In genomic region chr2:38285781-38286432, GRCm38 (mm10) we compare ENCODE assay signal across 8 mouse cellular contexts. TPM values are rescaled to one million over a fixed set of nuclear protein-coding genes. Genes with fewer than 3 reads are reported as not detected.
DNase-seq lines count a peak whose midpoint lies in the region; ATAC-seq and TF ChIP-seq lines count a peak whose summit lies in the region.

No protein-coding gene starts in this region.

- no peak for TF ChIP-seq POLR2A in lung, adult 2 months (IDR thresholded peaks at IDR 0.05; ENCODE audit: borderline replicate concordance, extremely low read depth, low read depth, low read length)

- peak overlapping the region; percentile 84 for H3K4me2 ChIP-seq in embryonic facial prominence, embryonic 14.5 days (ENCODE audit: low read depth, low read length)
- H3K4me2 ChIP-seq in kidney, embryonic 15.5 days = peak overlapping the region; percentile 68
- peak overlapping the region; percentile 74 for H3K4me2 ChIP-seq in midbrain, postnatal 0 days (ENCODE audit: low read depth, low read length, poor library complexity, severe bottlenecking)

- ATAC-seq in embryonic facial prominence, embryonic 14.5 days (ENCODE audit: low read depth) = no peak
- ATAC-seq in kidney, embryonic 15.5 days (replicated peaks; ENCODE audit: low FRiP score) = no peak
- no peak for ATAC-seq in midbrain, postnatal 0 days (ENCODE audit: low FRiP score)

- H3K27me3 ChIP-seq in embryonic facial prominence, embryonic 14.5 days (replicated peaks; ENCODE audit: control insufficient read depth, insufficient read depth, low read length) = no peaks in the 10 kb centered on the region
- H3K27me3 ChIP-seq in kidney, embryonic 15.5 days = no peaks in the 10 kb centered on the region
- no peaks in the 10 kb centered on the region for H3K27me3 ChIP-seq in midbrain, postnatal 0 days (ENCODE audit: insufficient read depth, low read length)

- H3K4me1 ChIP-seq in lung, adult 2 months (ENCODE audit: control insufficient read depth, insufficient read depth, low read length) = peaks cover 4% of the 10 kb centered on the region
- H3K4me1 ChIP-seq in embryonic facial prominence, embryonic 14.5 days (ENCODE audit: control insufficient read depth, insufficient read depth, low read length) = peaks cover 8% of the 10 kb centered on the region
- H3K4me1 ChIP-seq in kidney, embryonic 15.5 days = peaks cover 8% of the 10 kb centered on the region
- no peaks in the 10 kb centered on the region for H3K4me1 ChIP-seq in midbrain, postnatal 0 days (ENCODE audit: insufficient read depth, low read length)

- H3K27ac ChIP-seq in embryonic facial prominence, embryonic 14.5 days (replicated peaks; ENCODE audit: low read depth, low read length) = peak overlapping the region; percentile 80; the same call in 1 of the 2 replicates
- peak overlapping the region; percentile 92 for H3K27ac ChIP-seq in kidney, embryonic 15.5 days
- H3K27ac ChIP-seq in midbrain, postnatal 0 days (ENCODE audit: low read depth, low read length) = 0 out of 2 replicates have a peak overlapping the region, but pooled peaks have one; percentile 86

- peak overlapping the region; percentile 9 for H3K4me3 ChIP-seq in lung, adult 2 months (replicated peaks; ENCODE audit: extremely low read depth, low read depth, low read length)
- H3K4me3 ChIP-seq in embryonic facial prominence, embryonic 14.5 days (ENCODE audit: low read depth, low read length) = peak overlapping the region; percentile 73
- peak overlapping the region; percentile 89 for H3K4me3 ChIP-seq in kidney, embryonic 15.5 days (replicated peaks)
- H3K4me3 ChIP-seq in midbrain, postnatal 0 days (ENCODE audit: low read depth, low read length) = peak overlapping the region; percentile 97

- H3K9ac ChIP-seq in embryonic facial prominence, embryonic 14.5 days (ENCODE audit: low read depth, low read length) = peak overlapping the region; percentile 91
- H3K9ac ChIP-seq in kidney, embryonic 15.5 days = peak overlapping the region; percentile 89; the same call in 1 of the 2 replicates
- peak overlapping the region; percentile 94 for H3K9ac ChIP-seq in midbrain, postnatal 0 days (replicated peaks; ENCODE audit: low read length, poor library complexity, severe bottlenecking)

- H3K9me3 ChIP-seq in embryonic facial prominence, embryonic 14.5 days (ENCODE audit: control insufficient read depth, low read length) = no peaks in the 10 kb centered on the region
- no peaks in the 10 kb centered on the region for H3K9me3 ChIP-seq in kidney, embryonic 15.5 days (replicated peaks)
- no peaks in the 10 kb centered on the region for H3K9me3 ChIP-seq in midbrain, postnatal 0 days (ENCODE audit: low read length)

- 62% methylated on average over 4 of the region's 4 CpGs for WGBS in lung, adult 2 months
- 46% methylated on average over 4 of the region's 4 CpGs for WGBS in embryonic facial prominence, embryonic 14.5 days
- WGBS in kidney, embryonic 15.5 days = 62% methylated on average over 4 of the region's 4 CpGs
- WGBS in midbrain, postnatal 0 days = 52% methylated on average over 4 of the region's 4 CpGs

- no peaks in the 10 kb centered on the region for H3K36me3 ChIP-seq in embryonic facial prominence, embryonic 14.5 days (ENCODE audit: control insufficient read depth, insufficient read depth, low read length)
- H3K36me3 ChIP-seq in kidney, embryonic 15.5 days = no peaks in the 10 kb centered on the region
- H3K36me3 ChIP-seq in midbrain, postnatal 0 days (ENCODE audit: insufficient read depth, low read length) = no peaks in the 10 kb centered on the region

- no peak for TF ChIP-seq CTCF in lung, adult 2 months (IDR thresholded peaks at IDR 0.05; ENCODE audit: insufficient read depth, low read length)
- TF ChIP-seq CTCF in midbrain, postnatal 0 days (IDR thresholded peaks at IDR 0.05) = no peak

- DNase-seq in lung, adult 2 months = no peak
- no peak for DNase-seq in lung, postnatal 4 days
- no peak for DNase-seq in embryonic facial prominence, embryonic 14.5 days (ENCODE audit: low spot score)
- no peak for DNase-seq in midbrain, postnatal 0 days (ENCODE audit: low spot score)
- no peak for DNase-seq in right cerebral cortex, postnatal 10 days (ENCODE audit: low spot score in 2 of 2)
- DNase-seq in cerebellum, adult 9-11 months = no peak
- no peak for DNase-seq in natural killer cell, adult 2 months (ENCODE audit: low spot score in 2 of 2)

RNA-seq across cellular contexts. Expression of gene Dennd1a, which starts 1.3 kb away (rescaled TPM):
- polyA plus RNA-seq in lung, adult 2 months (2012; rRNA removed) = 19.2 and 20.8 TPM in 2 replicates
- polyA plus RNA-seq in embryonic facial prominence, embryonic 14.5 days (2014; fragmentation: Nextera tagmentation; extraction: Ambion mirVana) = 10.9 and 12.4 TPM in 2 replicates
- 16.2 and 16.3 TPM in 2 replicates for polyA plus RNA-seq in kidney, embryonic 15.5 days (2015; fragmentation: Nextera tagmentation; extraction: Ambion mirVana)
- 51.1 and 62.3 TPM in 2 replicates for total RNA-seq in midbrain, postnatal 0 days (2014; rRNA removed)
- polyA plus RNA-seq in midbrain, postnatal 0 days (2015; fragmentation: Nextera tagmentation; extraction: Ambion mirVana) = 15.1 and 15.9 TPM in 2 replicates

RNA-seq across cellular contexts. Expression of gene Lhx2, which starts 53.2 kb away (rescaled TPM):
- not detected in 2 replicates for polyA plus RNA-seq in lung, adult 2 months (2012; rRNA removed)
- polyA plus RNA-seq in embryonic facial prominence, embryonic 14.5 days (2014; fragmentation: Nextera tagmentation; extraction: Ambion mirVana) = 10.4 and 11.2 TPM in 2 replicates
- polyA plus RNA-seq in kidney, embryonic 15.5 days (2015; fragmentation: Nextera tagmentation; extraction: Ambion mirVana) = 0.10 TPM in 1 of 2 replicates, not detected in the other
- total RNA-seq in midbrain, postnatal 0 days (2014; rRNA removed) = 77.5 and 90.1 TPM in 2 replicates
- polyA plus RNA-seq in midbrain, postnatal 0 days (2015; fragmentation: Nextera tagmentation; extraction: Ambion mirVana) = 22.1 and 23.8 TPM in 2 replicates

Comparison
In these comparisons a context has a peak if more than half of its experiments do, and no peak if none do; other contexts are left out.
1. H3K4me3 ChIP-seq: peak in every context shown above with its lines; median percentile 97 in midbrain, postnatal 0 days; 89 in kidney, embryonic 15.5 days; 73 in embryonic facial prominence, embryonic 14.5 days; 9 in lung, adult 2 months.
2. RNA of gene Lhx2, which starts 53.2 kb away (polyA plus RNA-seq): 22.1 to 23.8 TPM in midbrain, postnatal 0 days and 10.4 to 11.2 TPM in embryonic facial prominence, embryonic 14.5 days; 0.10 TPM in kidney, embryonic 15.5 days and not detected in lung, adult 2 months; every median in the first group is over 10 times any median in the second.
3. Peak in every context shown above with its lines, with median percentiles within 50 percentile points of each other: H3K27ac ChIP-seq, H3K4me2 ChIP-seq and H3K9ac ChIP-seq.